Mouse (Mus musculus): Measurements from ENCODE around the gene Ttyh3.
A peak's percentile ranks its signal among the peaks of the same experiment; 100 is the strongest.

Ttyh3 gene

GRCm38 (mm10) chr5:140610273-140611011, 38.4 kb downstream of the Ttyh3 start:
- TF ChIP-seq GATA4 (IDR thresholded peaks at IDR 0.05; ENCODE audit: insufficient replicate concordance, low read length): 0 out of 2 replicates have a peak, but pooled peaks have one; percentile 8

- TF ChIP-seq GATA4 (IDR thresholded peaks at IDR 0.05; ENCODE audit: insufficient replicate concordance, low read length): no peak
These were observed 39.1 kb downstream of the Ttyh3 start for GRCm38 (mm10) chr5:140609511-140610272.

DNA sequence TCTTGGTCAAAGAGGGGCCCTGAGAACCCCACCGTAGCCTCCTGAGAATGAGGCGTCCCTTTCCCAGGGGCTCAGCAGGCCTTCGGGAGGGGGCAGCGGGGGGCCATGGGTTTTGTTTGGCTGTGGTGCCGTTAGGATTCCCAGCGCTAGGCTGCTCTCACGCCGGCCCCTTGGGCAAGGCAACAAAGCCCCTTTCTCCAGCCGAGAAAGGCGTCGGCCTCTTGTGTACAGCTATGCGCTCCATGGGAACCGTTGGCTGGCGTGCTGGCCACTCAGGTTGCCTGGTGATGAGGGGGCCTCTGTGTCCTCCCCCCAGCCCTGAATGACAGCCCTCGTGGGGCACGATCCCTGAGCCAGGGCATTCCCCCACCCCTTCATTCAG, 40.2 kb downstream of the Ttyh3 start:
- no peak for TF ChIP-seq GATA4 (IDR thresholded peaks at IDR 0.05; ENCODE audit: insufficient replicate concordance, low read length)

GRCm38 (mm10) chr5:140607836-140608633, 40.8 kb downstream of the Ttyh3 start:
- no peak for TF ChIP-seq GATA4 (IDR thresholded peaks at IDR 0.05; ENCODE audit: insufficient replicate concordance, low read length)

DNA sequence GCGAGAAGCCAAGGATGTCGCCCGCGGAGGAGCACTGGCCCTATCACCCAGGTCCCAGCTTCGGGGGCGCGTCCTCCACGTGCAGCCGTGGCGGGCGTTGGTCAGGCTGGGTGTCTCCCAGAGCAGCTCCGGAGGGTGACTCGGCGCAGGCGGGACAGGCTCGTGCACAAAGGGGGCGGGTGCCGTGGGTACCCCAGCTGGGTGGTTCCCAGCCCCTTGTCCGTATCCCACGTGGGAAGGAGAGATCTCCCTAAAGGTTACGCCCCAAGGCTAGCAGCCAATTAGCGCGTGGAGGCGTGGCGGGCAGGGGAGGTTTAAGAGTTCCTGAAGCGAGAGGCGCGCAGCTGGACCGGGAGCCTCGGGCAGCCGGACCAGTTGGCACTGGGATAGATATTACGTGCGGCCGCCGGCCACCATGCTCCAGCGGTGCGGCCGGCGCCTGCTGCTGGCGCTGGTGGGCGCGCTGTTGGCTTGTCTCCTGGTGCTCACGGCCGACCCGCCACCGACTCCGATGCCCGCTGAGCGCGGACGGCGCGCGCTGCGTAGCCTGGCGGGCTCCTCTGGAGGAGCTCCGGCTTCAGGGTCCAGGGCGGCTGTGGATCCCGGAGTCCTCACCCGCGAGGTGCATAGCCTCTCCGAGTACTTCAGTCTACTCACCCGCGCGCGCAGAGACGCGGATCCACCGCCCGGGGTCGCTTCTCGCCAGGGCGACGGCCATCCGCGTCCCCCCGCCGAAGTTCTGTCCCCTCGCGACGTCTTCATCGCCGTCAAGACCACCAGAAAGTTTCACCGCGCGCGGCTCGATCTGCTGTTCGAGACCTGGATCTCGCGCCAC, 41.6 kb downstream of the Ttyh3 start, which contains the start of gene Lfng:
TSS of gene Lfng (plus strand) at position 320 of the 835 bp plus-strand sequence.
- peak; percentile 91; the same call in 1 of the 2 replicates for TF ChIP-seq GATA4 (IDR thresholded peaks at IDR 0.05; ENCODE audit: insufficient replicate concordance, low read length)

DNA sequence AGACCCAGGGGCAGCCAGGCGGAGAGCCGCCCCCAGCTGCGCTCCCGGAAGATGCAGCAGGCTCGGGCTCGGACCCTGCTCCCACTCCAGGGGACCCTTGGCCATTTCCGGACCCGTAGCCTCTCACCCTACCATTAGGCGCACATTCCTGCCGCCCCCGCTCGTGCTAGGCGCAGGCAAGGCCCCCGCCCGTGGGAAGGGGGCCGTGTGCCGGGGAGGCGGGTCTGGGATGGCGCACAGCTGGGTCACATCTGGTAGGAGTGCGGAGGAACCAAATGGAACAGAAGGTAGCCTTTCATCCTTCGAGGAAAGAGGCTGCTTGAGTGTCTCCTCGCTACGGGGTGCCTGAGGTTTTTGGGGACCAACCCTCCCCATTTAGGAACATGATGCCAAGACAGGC, 42.4 kb downstream of the Ttyh3 start:
- TF ChIP-seq GATA4 (IDR thresholded peaks at IDR 0.05; ENCODE audit: insufficient replicate concordance, low read length): no peak

DNA sequence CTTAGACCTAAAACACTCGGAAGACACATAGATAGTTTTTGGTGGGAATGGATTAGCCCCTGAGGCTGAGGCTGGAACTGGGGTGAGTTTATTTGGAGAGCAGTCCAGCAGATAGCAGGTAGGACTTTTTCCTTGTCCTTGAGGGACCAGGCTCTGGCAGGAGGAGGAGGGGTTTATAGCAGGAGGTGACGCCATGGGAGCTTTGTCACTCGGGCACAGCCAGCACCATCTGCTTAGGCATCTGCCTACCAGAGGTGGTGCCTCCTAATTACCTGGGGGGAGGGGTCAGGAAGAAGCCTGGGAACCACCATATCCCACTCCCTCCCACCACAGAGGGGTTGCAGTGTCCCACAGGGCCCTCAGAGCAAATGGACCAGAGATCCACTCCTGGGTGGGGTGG, 43.6 kb downstream of the Ttyh3 start:
- no peak for TF ChIP-seq GATA4 (IDR thresholded peaks at IDR 0.05; ENCODE audit: insufficient replicate concordance, low read length)

- no peak for TF ChIP-seq GATA4 (IDR thresholded peaks at IDR 0.05; ENCODE audit: insufficient replicate concordance, low read length)
These were observed 44.4 kb downstream of the Ttyh3 start for GRCm38 (mm10) chr5:140604386-140604785.

- TF ChIP-seq GATA4 (IDR thresholded peaks at IDR 0.05; ENCODE audit: insufficient replicate concordance, low read length): no peak
These were observed 46.3 kb downstream of the Ttyh3 start for GRCm38 (mm10) chr5:140602540-140602939.

GRCm38 (mm10) chr5:140601712-140602111, 47.1 kb downstream of the Ttyh3 start:
- TF ChIP-seq GATA4 (IDR thresholded peaks at IDR 0.05; ENCODE audit: insufficient replicate concordance, low read length): no peak

- no peak for TF ChIP-seq GATA4 (IDR thresholded peaks at IDR 0.05; ENCODE audit: insufficient replicate concordance, low read length)
These were observed 48.9 kb downstream of the Ttyh3 start for GRCm38 (mm10) chr5:140599939-140600338.

DNA sequence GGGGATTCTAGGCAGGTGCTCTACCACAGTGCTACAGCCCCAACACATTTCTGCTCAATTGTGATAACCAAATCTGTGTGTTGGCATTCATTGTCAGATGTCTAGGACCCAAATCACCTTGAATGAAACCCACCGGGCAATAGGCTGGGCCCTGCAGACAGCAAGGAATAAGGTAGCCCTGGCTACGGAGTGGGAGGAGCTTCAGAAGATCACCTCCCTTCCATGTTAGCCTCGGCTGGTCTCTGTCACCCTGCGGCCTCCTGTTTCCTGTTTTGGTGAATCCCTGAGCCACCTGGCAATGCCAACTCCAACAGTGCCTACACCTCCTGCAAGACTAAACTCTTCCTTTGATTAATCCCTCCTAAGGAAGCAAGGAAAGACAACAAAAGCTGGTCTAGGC, 51.0 kb downstream of the Ttyh3 start:
- no peak for TF ChIP-seq GATA4 (IDR thresholded peaks at IDR 0.05; ENCODE audit: insufficient replicate concordance, low read length)

DNA sequence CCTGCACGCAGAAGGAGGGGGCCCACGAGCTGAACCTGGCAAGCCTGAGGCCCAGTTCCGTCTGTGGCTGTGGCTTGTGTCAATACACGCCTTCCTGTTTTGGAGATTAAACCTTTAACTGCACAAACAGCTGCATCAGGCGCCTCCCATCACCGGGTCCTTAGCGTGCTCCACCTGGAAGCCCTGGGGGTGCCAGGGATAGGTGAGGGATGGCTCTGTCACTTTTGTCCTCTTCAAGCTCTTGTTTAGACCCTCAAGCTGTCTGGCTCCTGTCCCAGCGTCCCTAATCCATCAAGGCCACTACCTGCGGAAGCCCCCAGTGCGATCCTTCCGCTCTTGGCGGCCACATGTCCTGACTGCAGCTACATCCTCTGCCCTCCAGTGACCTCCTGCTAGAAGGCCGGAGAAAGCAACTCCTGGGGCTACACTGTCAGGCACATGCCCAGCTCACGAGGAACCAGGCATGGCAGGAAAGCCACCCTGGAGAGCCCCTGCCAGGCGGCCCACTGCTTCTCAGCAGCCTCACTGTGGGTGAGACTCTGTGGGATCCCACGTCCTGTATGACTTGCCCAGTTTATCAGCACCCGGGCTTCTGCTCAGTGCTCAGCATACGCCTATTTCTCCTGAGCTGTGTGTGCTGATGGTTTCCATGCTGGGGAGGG, 51.8 kb downstream of the Ttyh3 start:
- peak; percentile 28; the same call in 1 of the 2 replicates for TF ChIP-seq GATA4 (IDR thresholded peaks at IDR 0.05; ENCODE audit: insufficient replicate concordance, low read length)

- no peak for TF ChIP-seq GATA4 (IDR thresholded peaks at IDR 0.05; ENCODE audit: insufficient replicate concordance, low read length)
These were observed 52.4 kb downstream of the Ttyh3 start for GRCm38 (mm10) chr5:140596426-140596825.

Data from liver, adult (tissue).